Mouse (Mus musculus) liver, embryonic 11.5 days (tissue): ENCODE measurements around the gene Acss2. TPM values are rescaled to one million over a fixed set of nuclear protein-coding genes. Genes with fewer than 3 reads are reported as not detected.

ENCODE experiments used
- ATAC-seq: fragments of 200-750 bp; cut with Nextera tagmentation; replicated peaks from 2 replicates; pipeline ENCODE4 v1.8.0; 2017; ENCODE audit warnings: moderate number of reproducible peaks, mild to moderate bottlenecking, moderate TSS enrichment, moderate library complexity; ENCODE audit not compliant: low FRiP score
- DNase-seq: peaks from one replicate; pipeline ENCODE4 v3.0.0-alpha.2; 2017; ENCODE audit warnings: low spot score
- H3K27ac ChIP-seq: fragments of 300-500 bp; sonication (generic); 2 replicates; pipeline ENCODE4 v1.5.1; 2014; ENCODE audit warnings: mild to moderate bottlenecking, low read depth, low read length, control low read depth
- H3K27me3 ChIP-seq: fragments of 300-500 bp; sonication (generic); replicated peaks from 2 replicates; pipeline ENCODE4 v1.6.1; 2014; ENCODE audit warnings: low read length, mixed read lengths; ENCODE audit not compliant: control insufficient read depth, insufficient read depth
- H3K36me3 ChIP-seq: fragments of 300-500 bp; sonication (generic); 2 replicates; pipeline ENCODE4 v1.6.1; 2014; ENCODE audit warnings: mild to moderate bottlenecking, low read length, moderate library complexity, mixed read lengths; ENCODE audit not compliant: control insufficient read depth, insufficient read depth
- H3K4me1 ChIP-seq: fragments of 300-500 bp; sonication (generic); replicated peaks from 2 replicates; pipeline ENCODE4 v1.6.1; 2014; ENCODE audit warnings: low read length, mixed read lengths; ENCODE audit not compliant: control insufficient read depth, insufficient read depth
- H3K4me2 ChIP-seq: fragments of 300-500 bp; sonication (generic); 2 replicates; pipeline ENCODE4 v1.6.1; 2014; ENCODE audit warnings: mild to moderate bottlenecking, control low read depth, moderate library complexity
- H3K4me3 ChIP-seq: fragments of 300-500 bp; sonication (generic); 2 replicates; pipeline ENCODE4 v1.5.1; 2014; ENCODE audit warnings: low read depth, low read length, control low read depth
- H3K9ac ChIP-seq: fragments of 300-500 bp; sonication (generic); 2 replicates; pipeline ENCODE4 v1.6.1; 2014; ENCODE audit warnings: low read depth, low read length, control low read depth
- H3K9me3 ChIP-seq: fragments of 300-500 bp; sonication (generic); 2 replicates; pipeline ENCODE4 v1.6.1; 2016; ENCODE audit warnings: low read length, inconsistent platforms, mixed read lengths; ENCODE audit not compliant: control insufficient read depth
- WGBS: fragments of 180-500 bp; shearing (Covaris S2); extraction: QIAGEN DNeasy Blood & Tissue Kit; methylation state at CpG from one replicate; pipeline ENCODE4 v1.1.7; 2014; 5-methylcytosine and 5-hydroxymethylcytosine counted together
- polyA plus RNA-seq: library from polyadenylated mRNA; unstranded; fragments of >200 nt; fragmentation: Nextera tagmentation; extraction: Ambion mirVana; gene quantifications from 2 replicates; pipeline ENCODE4 v1.2.1, GENCODE M21; 2014

Acss2 gene
- polyA plus RNA-seq, 1 experiment from 2014 or later = 28.5 TPM

- DNase-seq (no peak), ATAC-seq (no peak)
- Histone ChIP-seq H3K4me3 (no peak overlapping the region), H3K4me1 (peaks cover 26% of the 10 kb centered on the region), H3K36me3 (no peaks in the 10 kb centered on the region), H3K27ac (no peak overlapping the region; the same call in 1 of the 2 replicates), H3K4me2 (no peak overlapping the region; the same call in 1 of the 2 replicates), H3K9ac (no peak overlapping the region), H3K27me3 (no peaks in the 10 kb centered on the region), H3K9me3 (no peaks in the 10 kb centered on the region)
- 78% methylated on average over 6 of the region's 6 CpGs for WGBS
These were observed 71.8 kb downstream of the Acss2 start for GRCm38 (mm10) chr2:155589521-155589920.

- Histone ChIP-seq H3K4me3 (no peak overlapping the region), H3K4me2 (peak overlapping the region; percentile 96), H3K27me3 (no peaks in the 10 kb centered on the region), H3K4me1 (peaks cover 33% of the 10 kb centered on the region), H3K36me3 (no peaks in the 10 kb centered on the region), H3K27ac (no peak overlapping the region), H3K9me3 (no peaks in the 10 kb centered on the region), H3K9ac (no peak overlapping the region)
- ATAC-seq (no peak), DNase-seq (no peak)
- 81% methylated on average over 2 of the region's 2 CpGs for WGBS
These were observed 73.1 kb downstream of the Acss2 start for GRCm38 (mm10) chr2:155590876-155591275.

- 19% methylated on average over 6 of the region's 6 CpGs for WGBS
- Histone ChIP-seq H3K36me3 (no peaks in the 10 kb centered on the region), H3K9ac (peak overlapping the region; percentile 86), H3K27ac (peak overlapping the region; percentile 86), H3K4me3 (peak overlapping the region; percentile 76), H3K27me3 (no peaks in the 10 kb centered on the region), H3K4me2 (peak overlapping the region; percentile 96), H3K4me1 (peaks cover 33% of the 10 kb centered on the region), H3K9me3 (no peaks in the 10 kb centered on the region)
- DNase-seq (no peak), ATAC-seq (no peak)
These were observed 73.9 kb downstream of the Acss2 start for GRCm38 (mm10) chr2:155591676-155592075.

GRCm38 (mm10) chr2:155592137-155592853, 74.5 kb downstream of the Acss2 start, which contains the start of gene Gss:
Gene Gss, minus strand, starts transcription at chr2:155592810.
- Histone ChIP-seq H3K4me1 (peaks cover 33% of the 10 kb centered on the region), H3K4me2 (peak within 1 kb of the TSS; percentile 96), H3K27me3 (no peaks in the 10 kb centered on the region), H3K9ac (peak within 1 kb of the TSS; percentile 86), H3K36me3 (no peaks in the 10 kb centered on the region), H3K27ac (peak within 1 kb of the TSS; percentile 86), H3K4me3 (peak within 1 kb of the TSS; percentile 76), H3K9me3 (no peaks in the 10 kb centered on the region)
- DNase-seq (peak; percentile 100), ATAC-seq (peak; percentile 85)
- WGBS = under 1% methylated on average over 53 of the region's 53 CpGs

- H3K27ac ChIP-seq = peak overlapping the region; percentile 86
- H3K9ac ChIP-seq = peak overlapping the region; percentile 86
- H3K27me3 ChIP-seq = no peaks in the 10 kb centered on the region
- no peaks in the 10 kb centered on the region for H3K36me3 ChIP-seq
- peak overlapping the region; percentile 96 for H3K4me2 ChIP-seq
- 2% methylated on average over 9 of the region's 9 CpGs for WGBS
- ATAC-seq (no peak), DNase-seq (no peak)
- H3K4me3 ChIP-seq = peak overlapping the region; percentile 76
- H3K4me1 ChIP-seq = peaks cover 33% of the 10 kb centered on the region
- H3K9me3 ChIP-seq = no peaks in the 10 kb centered on the region
These were observed 75.1 kb downstream of the Acss2 start for GRCm38 (mm10) chr2:155592854-155593283.

- Histone ChIP-seq H3K27ac (no peak overlapping the region), H3K4me1 (peaks cover 19% of the 10 kb centered on the region), H3K4me2 (no peak overlapping the region)
These were observed 77.8 kb downstream of the Acss2 start for GRCm38 (mm10) chr2:155595516-155595915.

GRCm38 (mm10) chr2:155603707-155604106, 86.0 kb downstream of the Acss2 start:
- H3K4me3 ChIP-seq = no peak overlapping the region
- ATAC-seq (0 out of 2 replicates have a peak, but pooled peaks have one; percentile 12), DNase-seq (no peak)
- H3K9ac ChIP-seq = peak overlapping the region; percentile 58; the same call in 1 of the 2 replicates
- H3K4me1 ChIP-seq = peaks cover 27% of the 10 kb centered on the region
- 0 out of 2 replicates have a peak overlapping the region, but pooled peaks have one; percentile 1 for H3K4me2 ChIP-seq
- no peaks in the 10 kb centered on the region for H3K9me3 ChIP-seq
- no peaks in the 10 kb centered on the region for H3K36me3 ChIP-seq
- WGBS = 77% methylated on average over 3 of the region's 3 CpGs
- no peaks in the 10 kb centered on the region for H3K27me3 ChIP-seq
- H3K27ac ChIP-seq = peak overlapping the region; percentile 91; the same call in 1 of the 2 replicates

More at GRCm38 (mm10) chr2:155595516-155595915, 77.8 kb downstream of the Acss2 start:
- Histone ChIP-seq H3K9me3 (no peaks in the 10 kb centered on the region), H3K4me3 (no peak overlapping the region), H3K36me3 (no peaks in the 10 kb centered on the region), H3K9ac (no peak overlapping the region), H3K27me3 (no peaks in the 10 kb centered on the region)
- WGBS = 79% methylated on average over 6 of the region's 6 CpGs
- DNase-seq = no peak
- no peak for ATAC-seq

- ATAC-seq (peak; percentile 96), DNase-seq (peak; percentile 66)
- H3K4me1 ChIP-seq = peaks cover 27% of the 10 kb centered on the region
- 27% methylated on average over 10 of the region's 10 CpGs for WGBS
- no peaks in the 10 kb centered on the region for H3K9me3 ChIP-seq
- 0 out of 2 replicates have a peak overlapping the region, but pooled peaks have one; percentile 1 for H3K4me3 ChIP-seq
- no peaks in the 10 kb centered on the region for H3K27me3 ChIP-seq
- peak overlapping the region; percentile 68 for H3K4me2 ChIP-seq
- H3K9ac ChIP-seq = peak overlapping the region; percentile 58
- H3K27ac ChIP-seq = peak overlapping the region; percentile 91
- H3K36me3 ChIP-seq = no peaks in the 10 kb centered on the region
These were observed 87.0 kb downstream of the Acss2 start for GRCm38 (mm10) chr2:155604560-155605235.
